Mouse (Mus musculus) heart, embryonic 14.5 days (tissue): ENCODE results near the gene Rfc2. TPM values are rescaled to one million over a fixed set of nuclear protein-coding genes. Genes with fewer than 3 reads are reported as not detected.
"Not testable (repeated sequence)": the region's sequence is repeated elsewhere in the genome, so short reads cannot be mapped to it uniquely, and the experiment has no call there.

Experiments used
- ATAC-seq: fragments of 200-750 bp; cut with Nextera tagmentation; 2 replicates; pipeline ENCODE4 v1.8.0; 2017; ENCODE audit warnings: low read depth, moderate TSS enrichment; ENCODE audit not compliant: insufficient number of reproducible peaks, insufficient read depth, low FRiP score
- H3K27ac ChIP-seq, 2 experiments: fragments of 200-500 bp in 1 of 2; fragments of 300-500 bp in 1 of 2; sonication (generic) in 1 of 2; replicated peaks in 1 of 2; 2 replicates each; pipeline ENCODE4 v1.5.1; 2012 to 2014; ENCODE audit warnings: low read depth in 2 of 2, low read length in 2 of 2, control low read depth in 1 of 2, mild to moderate bottlenecking in 1 of 2, mixed read lengths in 1 of 2; ENCODE audit not compliant: control insufficient read depth in 1 of 2, insufficient read depth in 1 of 2
- H3K27me3 ChIP-seq: fragments of 300-500 bp; sonication (generic); 2 replicates; pipeline ENCODE4 v1.6.1; 2014; ENCODE audit warnings: mild to moderate bottlenecking, low read length, control low read depth; ENCODE audit not compliant: control insufficient read depth, insufficient read depth
- H3K36me3 ChIP-seq: fragments of 300-500 bp; sonication (generic); 2 replicates; pipeline ENCODE4 v1.6.1; 2014; ENCODE audit warnings: mild to moderate bottlenecking, control low read depth, low read length, mixed read lengths; ENCODE audit not compliant: control insufficient read depth, insufficient read depth
- H3K4me1 ChIP-seq, 2 experiments: fragments of 200-500 bp in 1 of 2; fragments of 300-500 bp in 1 of 2; sonication (generic) in 1 of 2; 2 replicates each; pipeline ENCODE4 v1.6.1; 2012 to 2014; ENCODE audit warnings: low read length in 2 of 2, control low read depth in 1 of 2, mixed read lengths in 1 of 2; ENCODE audit not compliant: control insufficient read depth in 2 of 2, insufficient read depth in 2 of 2
- H3K4me2 ChIP-seq: fragments of 300-500 bp; sonication (generic); 2 replicates; pipeline ENCODE4 v1.6.1; 2014; ENCODE audit warnings: mild to moderate bottlenecking, low read length
- H3K4me3 ChIP-seq, 2 experiments: fragments of 200-500 bp in 1 of 2; fragments of 300-500 bp in 1 of 2; sonication (generic) in 1 of 2; 2 replicates each; pipeline ENCODE4 v1.5.1; 2012 to 2014; ENCODE audit warnings: low read length in 2 of 2, mild to moderate bottlenecking in 2 of 2, control low read depth in 1 of 2, low read depth in 1 of 2, moderate library complexity in 1 of 2; ENCODE audit not compliant: control insufficient read depth in 1 of 2, insufficient read depth in 1 of 2
- H3K9ac ChIP-seq: fragments of 300-500 bp; sonication (generic); 2 replicates; pipeline ENCODE4 v1.6.1; 2014; ENCODE audit warnings: mild to moderate bottlenecking, low read length
- H3K9me3 ChIP-seq: fragments of 300-500 bp; sonication (generic); 2 replicates; pipeline ENCODE4 v1.6.1; 2016; ENCODE audit warnings: low read length, control low read depth; ENCODE audit not compliant: control insufficient read depth
- WGBS: fragments of 180-500 bp; shearing (Covaris S2); extraction: QIAGEN DNeasy Blood & Tissue Kit; methylation state at CpG from one replicate; pipeline ENCODE4 v1.1.7; 2014; 5-methylcytosine and 5-hydroxymethylcytosine counted together
- microRNA-seq: library from miRNA; unstranded; fragments of <30 nt; microRNA quantifications from one replicate; pipeline ENCODE4, GENCODE M21; 2016
- polyA plus RNA-seq: library from polyadenylated mRNA; unstranded; fragments of >200 nt; fragmentation: Nextera tagmentation; extraction: Ambion mirVana; gene quantifications from 2 replicates; pipeline ENCODE4 v1.2.1, GENCODE M21; 2014

The Rfc2 gene
- polyA plus RNA-seq, 1 experiment from 2014 or later = 184 TPM

DNA sequence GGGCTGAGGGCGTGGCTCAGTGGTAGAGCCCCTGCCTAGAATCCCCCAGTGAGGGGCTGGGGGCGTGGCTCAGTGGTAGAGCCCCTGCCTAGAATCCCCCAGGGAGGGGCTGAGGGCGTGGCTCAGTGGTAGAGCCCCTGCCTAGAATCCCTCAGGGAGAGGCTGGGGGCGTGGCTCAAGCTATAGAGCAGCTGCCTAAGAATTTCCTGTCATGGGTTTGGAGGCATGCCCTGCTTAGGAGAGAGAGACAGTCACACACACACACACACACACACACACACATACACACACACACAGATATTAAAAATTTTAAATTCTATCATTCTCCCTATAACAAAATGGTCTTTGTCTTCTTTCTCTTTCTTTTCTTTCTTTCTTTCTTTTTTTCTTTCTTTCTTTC lies 67.8 kb downstream of the Rfc2 start:
- 78% methylated on average over 3 of the region's 4 CpGs for WGBS
- H3K27me3 ChIP-seq, H3K4me2 ChIP-seq: not testable (repeated sequence)

DNA sequence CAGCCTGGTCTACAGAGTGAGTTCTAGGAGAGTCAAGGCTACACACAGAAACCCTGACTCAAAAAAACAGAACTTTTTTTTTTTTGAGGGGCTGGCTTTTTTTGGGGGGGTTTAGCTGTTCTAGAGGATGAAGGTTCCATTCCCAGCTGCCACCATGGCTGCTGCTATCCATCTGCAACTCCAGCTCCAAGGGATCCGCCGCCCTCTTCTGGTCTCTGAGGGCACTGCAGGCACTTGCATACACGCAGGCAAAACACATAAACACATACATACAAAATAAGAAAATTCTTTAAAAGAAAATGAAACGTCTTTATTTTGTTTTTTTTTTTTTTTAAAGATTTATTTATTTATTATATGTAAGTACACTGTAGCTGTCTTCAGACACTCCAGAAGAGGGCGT lies 69.8 kb downstream of the Rfc2 start:
- WGBS = 33% methylated on average over 4 of the region's 5 CpGs
- Histone ChIP-seq H3K4me3 (no peak overlapping the region), H3K9me3 (0 out of 2 replicates have a peak, but pooled peaks cover 3% of the 10 kb centered on the region), H3K27me3 (no peaks in the 10 kb centered on the region), H3K36me3 (no peaks in the 10 kb centered on the region), H3K4me1 (no peaks in the 10 kb centered on the region; a peak in 1 of 4 replicates), H3K9ac (no peak overlapping the region), H3K27ac (no peak overlapping the region), H3K4me2 (no peak overlapping the region)
- ATAC-seq = no peak

More for the DNA sequence above, 67.8 kb downstream of the Rfc2 start:
- H3K9me3 ChIP-seq, ATAC-seq, H3K27ac ChIP-seq, H3K4me3 ChIP-seq, H3K9ac ChIP-seq, H3K36me3 ChIP-seq, H3K4me1 ChIP-seq: not testable (repeated sequence)

Small RNA genes within 50 kb of the gene (microRNA-seq; reads per million reads assigned to microRNA genes)
- gene Mir7228 = not detected

Other genes with a start within 250 kb of the Rfc2 start
- gene Gtf2ird1, start 124.7 kb upstream of the Rfc2 start, polyA plus RNA-seq = 53.9 and 55.0 TPM in 2 replicates
- 1.2 and 1.9 TPM in 2 replicates for gene Clip2, start 28.9 kb upstream of the Rfc2 start, polyA plus RNA-seq
- not detected in 2 replicates for gene Syna, start 21.2 kb upstream of the Rfc2 start, polyA plus RNA-seq
- gene Lat2, start 33.7 kb downstream of the Rfc2 start, polyA plus RNA-seq = 2.1 and 3.2 TPM in 2 replicates
- gene Eif4h, start 58.1 kb downstream of the Rfc2 start, polyA plus RNA-seq = 303 and 326 TPM in 2 replicates
- gene Limk1, start 107.2 kb downstream of the Rfc2 start, polyA plus RNA-seq = 3.6 TPM in 2 replicates
- 202 and 337 TPM in 2 replicates for gene Eln, start 166.0 kb downstream of the Rfc2 start, polyA plus RNA-seq